Mouse (Mus musculus) limb, embryonic 12.5 days (tissue): ENCODE measurements around the gene Gm42669. TPM values are rescaled to one million over a fixed set of nuclear protein-coding genes. Genes with fewer than 3 reads are reported as not detected.

Source experiments
- ATAC-seq: fragments of 200-750 bp; cut with Nextera tagmentation; 2 replicates; pipeline ENCODE4 v1.8.0; 2017; ENCODE audit warnings: low read depth, moderate TSS enrichment; ENCODE audit not compliant: insufficient number of reproducible peaks, insufficient read depth, low FRiP score, low TSS enrichment
- H3K27ac ChIP-seq: fragments of 300-500 bp; sonication (generic); 2 replicates; pipeline ENCODE4 v1.5.1; 2016; ENCODE audit warnings: mild to moderate bottlenecking, moderate library complexity
- H3K27me3 ChIP-seq: fragments of 300-500 bp; sonication (generic); 2 replicates; pipeline ENCODE4 v1.6.1; 2016; ENCODE audit warnings: mild to moderate bottlenecking, moderate library complexity
- H3K36me3 ChIP-seq: fragments of 300-500 bp; sonication (generic); 2 replicates; pipeline ENCODE4 v1.6.1; 2016; ENCODE audit warnings: mild to moderate bottlenecking, moderate library complexity
- H3K4me1 ChIP-seq: fragments of 300-500 bp; sonication (generic); replicated peaks from 2 replicates; pipeline ENCODE4 v1.6.1; 2016
- H3K4me2 ChIP-seq: fragments of 300-500 bp; sonication (generic); 2 replicates; pipeline ENCODE4 v1.6.1; 2016; ENCODE audit warnings: mild to moderate bottlenecking, moderate library complexity
- H3K4me3 ChIP-seq: fragments of 300-500 bp; sonication (generic); replicated peaks from 2 replicates; pipeline ENCODE4 v1.5.1; 2016; ENCODE audit warnings: mild to moderate bottlenecking
- H3K9ac ChIP-seq: fragments of 300-500 bp; sonication (generic); replicated peaks from 2 replicates; pipeline ENCODE4 v1.6.1; 2016; ENCODE audit warnings: mild to moderate bottlenecking, moderate library complexity
- H3K9me3 ChIP-seq: fragments of 300-500 bp; sonication (generic); 2 replicates; pipeline ENCODE4 v1.6.1; 2016; ENCODE audit warnings: mild to moderate bottlenecking, moderate library complexity
- WGBS: fragments of 180-500 bp; shearing (Covaris S2); methylation state at CpG from one replicate; pipeline ENCODE4 v1.1.7; 2016; 5-methylcytosine and 5-hydroxymethylcytosine counted together
- polyA plus RNA-seq: library from polyadenylated mRNA; unstranded; fragments of >200 nt; fragmentation: Nextera tagmentation; extraction: Ambion mirVana; gene quantifications from 2 replicates; pipeline ENCODE4 v1.2.1, GENCODE M21; 2016

Gene Gm42669
- 0.93 and 0.99 TPM in 2 replicates for polyA plus RNA-seq

DNA sequence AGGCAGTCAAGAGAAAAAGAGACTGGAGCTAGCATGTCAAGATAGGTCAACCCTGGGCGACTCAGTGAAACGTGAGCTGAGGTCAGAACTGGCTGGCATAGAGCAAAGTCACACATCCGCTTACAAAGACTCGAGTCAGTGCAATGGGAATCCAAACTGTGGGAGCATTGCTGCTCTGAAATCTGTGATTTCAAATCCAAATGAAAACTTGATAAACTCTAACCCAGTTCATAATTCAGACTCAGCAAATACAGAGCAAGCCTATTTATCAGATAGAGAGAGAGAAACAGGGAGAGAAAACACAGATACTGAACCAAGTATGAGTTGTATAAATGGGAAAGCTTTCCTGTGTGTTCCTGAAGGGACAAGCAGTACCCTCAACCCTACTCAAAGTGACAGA lies at the start of gene Gm42669:
Gm42669 (plus strand) TSS at position 301 of the 400 bp plus-strand sequence.
- ATAC-seq = no peak
- no peak within 1 kb of the TSS for H3K4me3 ChIP-seq
- no peak within 1 kb of the TSS for H3K27ac ChIP-seq
- no peak within 1 kb of the TSS for H3K9ac ChIP-seq
- peaks cover 18% of the 10 kb centered on the region; the same call in 1 of the 2 replicates for H3K36me3 ChIP-seq
- no peaks in the 10 kb centered on the region for H3K9me3 ChIP-seq
- no peaks in the 10 kb centered on the region for H3K27me3 ChIP-seq
- no peak within 1 kb of the TSS for H3K4me2 ChIP-seq
- WGBS = 73% methylated on average over 4 of the region's 4 CpGs
- no peaks in the 10 kb centered on the region for H3K4me1 ChIP-seq

DNA sequence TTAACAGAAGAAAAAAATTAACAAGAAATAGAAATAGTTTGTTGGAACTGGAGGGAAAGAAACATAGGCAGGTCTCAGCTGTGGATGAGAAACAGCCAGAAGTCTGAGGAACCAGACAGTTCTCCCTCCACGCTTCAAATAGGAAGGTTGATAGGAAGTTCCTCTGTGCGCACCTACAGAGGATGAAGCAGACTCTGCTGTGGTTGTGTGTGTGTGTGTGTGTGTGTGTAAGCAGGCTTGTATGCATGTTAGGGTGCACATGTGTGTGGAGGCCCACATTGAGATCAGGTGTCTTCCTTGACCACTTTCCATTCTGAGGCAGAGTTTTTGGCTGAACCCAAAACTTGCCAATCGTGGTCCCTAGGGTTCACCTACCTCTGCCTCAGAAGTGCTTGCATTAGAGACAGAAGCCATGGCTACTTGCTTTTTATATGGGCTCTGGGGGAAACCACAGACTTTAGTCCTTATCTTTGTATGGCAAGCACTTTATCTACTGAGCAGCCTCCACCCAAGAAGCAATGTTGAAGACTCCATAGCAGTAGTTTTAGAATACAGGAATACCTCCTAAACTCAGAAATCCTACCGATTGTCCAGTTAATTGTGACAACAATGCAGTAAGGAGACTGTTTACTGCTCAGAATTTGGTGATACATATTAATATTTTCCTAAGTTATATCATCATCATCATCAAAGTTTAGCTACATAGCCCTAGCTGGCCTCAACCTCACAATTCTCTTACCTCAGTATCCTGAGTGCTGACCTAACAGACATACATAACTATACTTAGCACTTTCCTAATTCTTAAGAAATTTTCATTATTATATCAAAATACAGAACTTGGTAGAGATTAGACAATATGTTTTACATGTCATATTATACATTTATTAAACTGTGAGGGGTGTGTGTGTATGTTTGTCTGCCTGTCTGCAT lies 45.0 kb upstream of the Gm42669 start:
- 86% methylated on average over 4 of the region's 4 CpGs for WGBS

GRCm38 (mm10) chr5:107466501-107466900 lies 40.9 kb upstream of the Gm42669 start:
- 61% methylated on average over 5 of the region's 5 CpGs for WGBS
- Histone ChIP-seq H3K4me2 (no peak overlapping the region), H3K4me3 (no peak overlapping the region), H3K27ac (no peak overlapping the region), H3K4me1 (no peaks in the 10 kb centered on the region), H3K9ac (no peak overlapping the region), H3K9me3 (no peaks in the 10 kb centered on the region), H3K27me3 (no peaks in the 10 kb centered on the region), H3K36me3 (peaks cover 10% of the 10 kb centered on the region)
- no peak for ATAC-seq

More for the DNA sequence above, 45.0 kb upstream of the Gm42669 start:
- H3K9ac ChIP-seq = no peak overlapping the region
- H3K4me3 ChIP-seq = no peak overlapping the region
- H3K9me3 ChIP-seq = no peaks in the 10 kb centered on the region
- no peaks in the 10 kb centered on the region; the same call in 1 of the 2 replicates for H3K36me3 ChIP-seq
- H3K27ac ChIP-seq = no peak overlapping the region
- ATAC-seq = no peak
- no peak overlapping the region for H3K4me2 ChIP-seq
- H3K27me3 ChIP-seq = no peaks in the 10 kb centered on the region
- no peaks in the 10 kb centered on the region for H3K4me1 ChIP-seq

- 81% methylated on average over 4 of the region's 4 CpGs for WGBS
- Histone ChIP-seq H3K4me3 (no peak overlapping the region), H3K36me3 (peaks cover 12% of the 10 kb centered on the region), H3K9me3 (no peaks in the 10 kb centered on the region), H3K9ac (no peak overlapping the region), H3K27me3 (no peaks in the 10 kb centered on the region), H3K27ac (no peak overlapping the region), H3K4me1 (no peaks in the 10 kb centered on the region), H3K4me2 (no peak overlapping the region)
- ATAC-seq = no peak
Measured at GRCm38 (mm10) chr5:107467098-107467497, 40.3 kb upstream of the Gm42669 start.

- 0 out of 2 replicates have a peak, but pooled peaks cover 8% of the 10 kb centered on the region for H3K9me3 ChIP-seq
- no peaks in the 10 kb centered on the region for H3K4me1 ChIP-seq
- H3K9ac ChIP-seq = no peak overlapping the region
- no peak overlapping the region for H3K4me3 ChIP-seq
- H3K36me3 ChIP-seq = peaks cover 24% of the 10 kb centered on the region
- H3K27me3 ChIP-seq = no peaks in the 10 kb centered on the region
- no peak overlapping the region for H3K27ac ChIP-seq
- ATAC-seq = no peak
- 77% methylated on average over 10 of the region's 10 CpGs for WGBS
- H3K4me2 ChIP-seq = no peak overlapping the region
Measured at GRCm38 (mm10) chr5:107470600-107471329, 36.7 kb upstream of the Gm42669 start.

GRCm38 (mm10) chr5:107480194-107480593 lies 27.2 kb upstream of the Gm42669 start:
- Histone ChIP-seq H3K27ac (no peak overlapping the region), H3K4me1 (no peaks in the 10 kb centered on the region), H3K36me3 (peaks cover 4% of the 10 kb centered on the region; the same call in 1 of the 2 replicates), H3K9ac (no peak overlapping the region), H3K9me3 (0 out of 2 replicates have a peak, but pooled peaks cover 3% of the 10 kb centered on the region), H3K4me3 (no peak overlapping the region), H3K27me3 (no peaks in the 10 kb centered on the region), H3K4me2 (no peak overlapping the region)
- ATAC-seq = no peak
- WGBS = 95% methylated on average over 2 of the region's 2 CpGs

GRCm38 (mm10) chr5:107488996-107489395 lies 18.4 kb upstream of the Gm42669 start:
- no peak overlapping the region for H3K4me2 ChIP-seq
- H3K4me3 ChIP-seq = no peak overlapping the region
- 61% methylated on average over 4 of the region's 4 CpGs for WGBS
- H3K9me3 ChIP-seq = no peaks in the 10 kb centered on the region
- H3K9ac ChIP-seq = no peak overlapping the region
- no peak for ATAC-seq
- peaks cover 11% of the 10 kb centered on the region for H3K36me3 ChIP-seq
- H3K27ac ChIP-seq = no peak overlapping the region
- no peaks in the 10 kb centered on the region for H3K27me3 ChIP-seq
- no peaks in the 10 kb centered on the region for H3K4me1 ChIP-seq

GRCm38 (mm10) chr5:107491036-107491435 lies 16.4 kb upstream of the Gm42669 start:
- Histone ChIP-seq H3K4me3 (no peak overlapping the region), H3K4me1 (no peaks in the 10 kb centered on the region), H3K27me3 (no peaks in the 10 kb centered on the region), H3K4me2 (no peak overlapping the region), H3K27ac (no peak overlapping the region), H3K9ac (no peak overlapping the region), H3K36me3 (peaks cover 15% of the 10 kb centered on the region), H3K9me3 (0 out of 2 replicates have a peak, but pooled peaks cover 4% of the 10 kb centered on the region)
- ATAC-seq = no peak
- WGBS = 78% methylated on average over 9 of the region's 9 CpGs

- Histone ChIP-seq H3K4me3 (no peak overlapping the region), H3K27me3 (no peaks in the 10 kb centered on the region), H3K9ac (no peak overlapping the region), H3K9me3 (0 out of 2 replicates have a peak, but pooled peaks cover 4% of the 10 kb centered on the region), H3K4me1 (no peaks in the 10 kb centered on the region; the same call in 1 of the 2 replicates), H3K27ac (no peak overlapping the region), H3K36me3 (peaks cover 15% of the 10 kb centered on the region), H3K4me2 (no peak overlapping the region)
- 90% methylated on average over 2 of the region's 2 CpGs for WGBS
- no peak for ATAC-seq
Measured at GRCm38 (mm10) chr5:107492471-107492870, 14.9 kb upstream of the Gm42669 start.

GRCm38 (mm10) chr5:107494759-107495158 lies 12.7 kb upstream of the Gm42669 start:
- Histone ChIP-seq H3K9ac (no peak overlapping the region), H3K27ac (no peak overlapping the region), H3K4me2 (no peak overlapping the region), H3K4me1 (peaks cover 9% of the 10 kb centered on the region), H3K36me3 (peaks cover 15% of the 10 kb centered on the region), H3K4me3 (no peak overlapping the region), H3K27me3 (no peaks in the 10 kb centered on the region), H3K9me3 (0 out of 2 replicates have a peak, but pooled peaks cover 4% of the 10 kb centered on the region)
- 95% methylated on average over 5 of the region's 5 CpGs for WGBS
- no peak for ATAC-seq

- Histone ChIP-seq H3K27me3 (no peaks in the 10 kb centered on the region), H3K36me3 (peaks cover 15% of the 10 kb centered on the region), H3K9me3 (0 out of 2 replicates have a peak, but pooled peaks cover 4% of the 10 kb centered on the region), H3K27ac (no peak overlapping the region), H3K4me2 (no peak overlapping the region), H3K4me3 (no peak overlapping the region), H3K4me1 (peaks cover 9% of the 10 kb centered on the region), H3K9ac (no peak overlapping the region)
- no peak for ATAC-seq
- 89% methylated on average over 2 of the region's 2 CpGs for WGBS
Measured at GRCm38 (mm10) chr5:107496047-107496446, 11.4 kb upstream of the Gm42669 start.
